Mouse (Mus musculus): ENCODE results near the gene Usp4.

Usp4 gene

DNA sequence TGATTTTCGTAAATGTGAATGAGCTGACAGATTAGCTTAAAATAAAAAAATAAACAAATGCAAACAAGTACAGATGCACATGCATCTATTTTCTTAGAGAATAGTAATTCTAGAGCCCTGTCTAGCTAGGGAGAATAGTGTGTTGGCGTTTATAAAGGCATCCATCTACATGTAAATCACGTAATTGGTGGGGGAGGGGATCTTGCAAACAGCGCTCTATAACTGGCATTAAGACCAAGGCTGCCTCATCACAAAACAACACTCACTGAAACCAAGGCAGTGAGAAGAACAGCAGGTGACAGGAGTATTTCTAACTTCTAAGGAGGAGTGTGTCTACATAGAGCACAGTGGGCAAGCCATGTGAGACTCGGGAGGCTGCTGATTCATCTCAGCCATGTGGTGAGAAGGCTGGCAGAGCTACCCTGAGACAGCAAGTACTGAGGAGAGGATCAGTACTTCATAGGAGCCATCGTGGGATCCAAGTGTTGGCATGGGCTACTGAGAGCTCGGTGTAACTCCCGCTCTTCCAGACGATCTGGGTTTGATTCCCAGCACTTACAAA is 63.8 kb downstream of the Usp4 start:
- peak; percentile 31 for DNase-seq (ENCODE audit: low spot score in 2 of 2)

DNA sequence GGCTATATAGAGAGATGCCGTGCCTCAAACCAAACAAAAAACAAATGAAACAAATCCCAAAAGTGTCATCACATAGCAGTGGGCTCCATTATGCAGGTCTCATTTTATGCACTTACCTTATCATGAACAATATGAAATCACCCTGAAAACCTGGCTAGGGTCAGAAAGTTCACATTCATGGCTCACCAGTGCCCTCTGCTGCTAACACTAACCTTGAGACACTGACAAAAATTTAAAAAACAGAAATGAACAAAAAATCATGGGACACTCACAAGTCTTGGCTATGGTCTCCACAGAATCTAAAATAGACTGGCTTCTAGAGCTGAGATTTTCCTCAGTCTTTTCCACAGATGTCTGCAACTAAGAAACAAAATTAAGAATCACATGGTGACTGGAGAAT is 64.6 kb downstream of the Usp4 start:
- DNase-seq (ENCODE audit: low spot score in 2 of 2), result no peak

GRCm38 (mm10) chr9:108428384-108428783 is 80.7 kb downstream of the Usp4 start, which contains the start of gene Ccdc36:
TSS of gene Ccdc36 (minus strand) at chr9:108428484.
- no peak for DNase-seq (ENCODE audit: low spot score in 2 of 2)

DNA sequence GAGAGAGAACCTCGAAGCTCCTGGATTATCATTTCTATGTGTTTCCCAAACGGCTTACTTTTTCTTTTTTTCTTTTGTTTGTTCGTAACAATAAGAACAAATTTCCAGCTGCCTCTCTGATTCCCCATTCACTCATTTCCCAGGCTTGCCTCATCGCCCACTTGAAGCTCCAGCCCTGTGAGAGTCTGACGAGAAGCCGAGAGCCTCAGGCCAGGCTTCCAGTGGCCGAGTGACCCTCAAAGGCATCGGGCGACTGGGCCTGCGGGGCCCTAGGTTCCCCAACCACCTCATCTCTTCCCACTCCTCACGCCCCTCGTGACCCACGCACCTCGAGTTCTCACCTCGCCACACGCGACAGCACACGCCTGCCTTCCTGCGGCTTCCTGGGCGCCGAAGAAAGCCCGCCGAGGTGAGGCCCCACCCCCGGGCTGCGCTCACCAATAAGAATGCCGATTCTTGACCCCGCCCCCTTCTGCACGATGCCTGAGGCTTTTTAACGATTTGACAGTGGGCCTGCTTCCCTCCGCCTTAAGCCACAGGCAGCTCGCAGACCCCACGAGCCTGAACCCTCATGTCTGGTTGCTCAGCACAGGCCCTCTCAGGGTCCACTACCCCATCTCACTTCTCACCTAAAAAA is 83.9 kb downstream of the Usp4 start:
- DNase-seq (ENCODE audit: low spot score in 2 of 2), result no peak

GRCm38 (mm10) chr9:108436182-108436581 is 88.5 kb downstream of the Usp4 start, which contains the start of gene BC048562:
TSS of gene BC048562 (plus strand) at chr9:108436482.
- DNase-seq (ENCODE audit: low spot score in 2 of 2), result no peak

DNA sequence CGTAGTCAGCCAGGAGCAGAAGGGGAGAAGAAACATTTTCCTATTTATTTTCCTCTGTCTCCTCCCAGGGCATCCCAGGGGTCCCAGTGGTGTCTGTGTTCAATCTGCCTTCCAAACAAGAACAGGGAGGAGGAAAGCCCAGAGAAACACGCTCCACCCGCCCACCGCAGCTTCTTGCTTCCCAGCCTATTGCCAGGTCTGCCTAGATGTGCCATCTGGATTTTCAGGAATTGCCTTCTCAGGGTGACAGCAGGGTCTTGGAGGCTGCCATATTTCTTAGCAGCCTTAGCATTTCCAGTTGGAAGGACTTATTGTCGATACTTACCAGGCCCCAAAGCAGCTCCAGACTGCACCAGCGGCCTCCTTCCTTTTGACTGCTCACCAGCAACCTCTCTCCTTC is 91.5 kb downstream of the Usp4 start:
- DNase-seq (ENCODE audit: low spot score in 2 of 2), result no peak

DNA sequence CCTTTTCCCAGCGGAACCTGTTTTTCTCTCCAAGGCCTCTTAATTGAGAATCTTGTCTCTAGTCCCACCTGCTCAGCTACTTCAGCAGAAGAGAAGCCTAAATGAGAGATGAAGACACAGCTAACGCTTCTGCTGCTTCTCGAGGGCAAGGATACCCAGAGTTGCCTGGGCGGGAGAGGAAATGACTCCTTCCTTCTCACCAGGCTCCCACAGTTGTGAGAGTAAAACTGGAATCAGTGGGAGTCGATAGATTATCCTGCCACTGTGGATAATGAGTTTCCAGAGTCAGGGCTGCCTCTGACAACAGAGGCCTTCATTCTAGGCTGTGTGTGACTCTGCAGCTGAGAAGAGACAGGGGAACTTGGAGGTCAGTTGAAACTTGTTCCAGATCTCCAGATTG is 92.8 kb downstream of the Usp4 start:
- DNase-seq (ENCODE audit: low spot score in 2 of 2), result peak in 1 of 2 experiments; percentile 24

DNA sequence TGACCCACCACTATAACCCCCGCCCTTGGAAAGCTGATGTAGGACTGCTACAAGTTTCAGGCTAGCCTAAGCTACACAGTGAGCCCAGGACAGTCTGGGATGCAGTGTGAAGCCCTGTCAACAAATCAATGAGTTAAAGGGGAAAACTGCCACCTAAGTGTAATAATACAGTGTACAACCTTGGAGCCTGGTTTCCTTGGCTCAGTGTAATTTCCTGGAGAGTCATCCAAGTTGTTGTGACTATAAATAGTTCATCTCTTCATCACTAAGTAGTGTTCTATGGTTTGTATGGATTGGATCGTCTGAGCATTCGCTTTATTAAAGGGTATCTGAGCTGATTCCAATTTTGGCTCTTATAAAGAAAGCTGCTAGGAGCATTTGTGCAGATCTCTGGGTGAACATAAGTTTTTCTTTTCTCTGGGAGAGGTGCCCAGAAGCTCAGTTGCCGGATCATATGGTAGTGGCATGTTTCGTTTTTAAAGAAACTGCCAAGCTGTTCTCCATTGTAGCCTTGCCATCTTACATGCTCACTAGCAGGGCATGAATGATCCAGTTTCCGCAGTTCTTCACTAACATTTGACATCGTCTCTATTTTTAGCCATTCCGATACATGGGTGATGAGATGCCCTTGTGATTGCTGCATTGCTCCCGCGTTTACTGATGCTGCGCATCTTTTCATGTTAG is 93.7 kb downstream of the Usp4 start:
- DNase-seq (ENCODE audit: low spot score in 2 of 2), result no peak
